1 mouse cellular context compared by ENCODE assay signal in the genomic region with DNA sequence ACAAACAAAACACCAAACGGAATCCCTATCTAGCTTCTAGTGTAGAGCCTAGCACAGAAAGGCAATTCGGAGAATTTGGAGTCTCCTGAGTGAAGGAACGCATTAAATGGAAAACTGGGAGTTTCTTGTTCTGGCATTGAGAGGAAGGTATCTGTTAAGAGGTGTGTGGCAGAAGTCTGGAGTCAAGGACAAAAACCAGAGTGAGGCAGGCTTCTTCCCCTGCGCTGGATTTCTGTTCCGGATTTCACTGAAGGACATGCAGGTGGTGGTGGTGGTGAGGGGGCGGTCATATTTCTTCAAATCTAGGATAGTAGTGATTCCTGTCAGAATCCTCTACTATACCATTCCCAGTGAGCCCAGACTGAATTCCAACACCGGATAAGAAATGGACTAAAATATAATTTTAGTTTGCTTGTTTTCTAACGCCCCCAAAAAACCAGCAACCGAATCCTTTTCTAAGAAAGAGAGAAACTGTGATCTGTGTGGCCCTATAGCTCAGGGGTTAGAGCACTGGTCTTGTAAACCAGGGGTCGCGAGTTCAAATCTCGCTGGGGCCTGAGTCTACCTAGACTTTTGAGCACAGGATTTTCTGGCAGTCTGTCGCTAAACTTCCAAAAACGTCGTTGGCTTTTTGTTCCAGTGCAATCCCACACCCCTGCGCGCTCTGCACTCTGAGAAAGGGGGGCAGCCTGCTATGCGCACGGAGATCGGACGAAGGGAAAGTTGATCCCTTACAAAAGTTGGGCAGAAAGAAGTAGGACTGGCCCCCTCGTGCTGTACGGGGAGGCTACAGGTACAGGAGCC.
TF ChIP-seq lines count a peak whose summit lies in the region.

No protein-coding gene starts in this region.

TF ChIP-seq in C2C12, 6 proteins besides CTCF, POLR2A, EP300 and RAD21:
- no peak for TF ChIP-seq MAX (IDR thresholded peaks at IDR 0.05)
- TF ChIP-seq USF1 (IDR thresholded peaks at IDR 0.05; ENCODE audit: low read depth), result no peak
- no peak for TF ChIP-seq FOSL1 (IDR thresholded peaks at IDR 0.05; ENCODE audit: insufficient read depth, low read length, poor library complexity, severe bottlenecking)
- no peak for TF ChIP-seq CEBPB (IDR thresholded peaks at IDR 0.05; ENCODE audit: low read depth)
- TF ChIP-seq MYOD1 (IDR thresholded peaks at IDR 0.05; ENCODE audit: control insufficient read depth, insufficient read length, low read depth), result no peak
- no peak for TF ChIP-seq MYOG (IDR thresholded peaks at IDR 0.05; ENCODE audit: control insufficient read depth, extremely low read depth, insufficient read length)
